Mouse (Mus musculus) 3T3-L1 (cell line): ENCODE results near the gene Nxpe5.
"Not testable (repeated sequence)": the region's sequence is repeated elsewhere in the genome, so short reads cannot be mapped to it uniquely, and the experiment has no call there.

ENCODE experiments used
- DNase-seq: peaks from one replicate; pipeline ENCODE4 v3.0.0-alpha.2; 2015; ENCODE audit warnings: low read depth, low spot score

Nxpe5 gene

DNA sequence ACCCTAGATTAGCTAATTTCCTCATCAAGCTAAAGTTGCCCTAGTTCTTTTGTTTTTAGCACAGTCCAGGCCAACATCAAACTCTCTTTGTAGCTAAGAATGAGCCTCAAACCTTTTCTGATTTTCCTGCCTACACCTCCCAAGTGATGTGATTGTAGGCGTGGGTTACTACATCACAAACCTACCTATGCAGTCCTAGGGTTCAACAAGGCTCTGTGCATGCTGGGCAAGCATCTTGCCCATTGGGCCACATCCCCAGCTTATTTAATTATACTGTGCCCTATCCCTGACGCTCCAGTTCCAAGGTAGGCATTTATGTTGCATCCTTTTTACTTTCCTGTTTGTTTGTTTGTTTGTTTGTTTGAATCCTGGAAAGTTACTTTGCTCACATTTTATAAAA lies at the start of gene Nxpe5:
Gene Nxpe5 (plus strand): TSS at position 199 of the 400 bp plus-strand sequence.
- no peak for DNase-seq

DNA sequence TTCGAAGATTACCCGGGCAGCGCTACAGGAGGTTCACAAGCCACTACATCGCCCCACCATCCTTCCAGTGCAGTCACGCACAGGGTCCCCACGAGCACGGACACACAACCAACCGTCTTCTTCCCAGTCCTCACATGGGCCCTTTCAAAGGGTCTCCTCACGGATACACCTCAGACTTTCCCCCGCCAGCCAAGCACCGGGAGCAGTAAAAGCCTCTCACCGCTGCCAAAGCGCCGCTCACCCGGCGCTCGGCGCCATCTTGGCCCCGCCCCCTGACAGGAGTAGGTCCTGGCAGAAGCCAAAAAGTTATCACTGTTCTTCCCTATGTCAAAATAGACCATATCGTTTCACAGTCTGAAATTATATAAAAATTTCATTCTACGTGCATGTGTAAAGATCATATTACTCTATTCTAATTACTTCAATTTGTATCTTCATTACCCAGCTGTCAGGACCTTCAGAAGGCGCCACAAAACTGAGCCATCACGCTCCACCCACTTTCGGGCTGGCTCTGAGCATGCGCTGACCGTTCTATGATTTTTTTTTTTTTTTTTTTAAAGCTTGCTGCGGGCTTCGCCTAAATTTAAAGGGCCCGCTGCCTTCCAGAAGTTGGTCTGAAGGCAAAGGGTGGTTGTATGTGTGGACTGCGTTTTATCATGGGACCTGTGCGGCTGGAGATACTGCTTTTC lies 38.6 kb upstream of the Nxpe5 start, which contains the start of the genes Taf6 and Cnpy4:
Gene Taf6 (minus strand): TSS at position 502 of the 689 bp plus-strand sequence.
Gene Cnpy4 (plus strand): TSS at position 536 of the 689 bp plus-strand sequence.
- DNase-seq = peak; percentile 94

DNA sequence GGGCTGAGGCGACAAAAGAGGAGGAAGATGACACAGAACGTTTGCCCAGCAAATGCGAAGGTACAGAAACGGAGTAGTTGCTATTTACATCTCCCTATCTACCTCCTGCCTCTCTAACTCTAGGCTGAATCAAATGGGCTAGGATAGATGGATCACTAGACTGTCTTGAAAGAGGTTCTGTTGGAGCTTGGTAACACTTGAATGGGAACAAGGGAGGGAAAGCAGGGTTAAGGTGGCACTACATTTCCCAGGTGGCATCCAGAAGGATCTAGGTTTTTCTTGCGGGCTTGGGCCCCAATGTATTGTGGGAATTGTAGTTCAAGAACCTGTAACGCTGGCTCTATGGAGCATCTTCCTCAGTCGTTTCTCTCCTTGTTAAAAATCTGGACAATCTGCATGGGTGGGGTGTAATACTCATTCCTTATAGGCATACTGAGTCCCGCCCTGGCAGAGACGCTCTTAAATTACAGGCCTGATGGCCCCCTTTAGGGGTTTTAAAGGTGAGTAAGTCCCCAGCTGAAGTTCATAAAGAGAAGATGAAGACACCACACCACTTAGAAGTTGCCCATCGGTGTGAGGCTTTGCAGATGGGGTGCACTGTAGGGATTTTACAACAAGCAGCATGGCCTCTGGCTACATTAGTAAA lies 37.9 kb upstream of the Nxpe5 start:
- peak; percentile 97 for DNase-seq

DNA sequence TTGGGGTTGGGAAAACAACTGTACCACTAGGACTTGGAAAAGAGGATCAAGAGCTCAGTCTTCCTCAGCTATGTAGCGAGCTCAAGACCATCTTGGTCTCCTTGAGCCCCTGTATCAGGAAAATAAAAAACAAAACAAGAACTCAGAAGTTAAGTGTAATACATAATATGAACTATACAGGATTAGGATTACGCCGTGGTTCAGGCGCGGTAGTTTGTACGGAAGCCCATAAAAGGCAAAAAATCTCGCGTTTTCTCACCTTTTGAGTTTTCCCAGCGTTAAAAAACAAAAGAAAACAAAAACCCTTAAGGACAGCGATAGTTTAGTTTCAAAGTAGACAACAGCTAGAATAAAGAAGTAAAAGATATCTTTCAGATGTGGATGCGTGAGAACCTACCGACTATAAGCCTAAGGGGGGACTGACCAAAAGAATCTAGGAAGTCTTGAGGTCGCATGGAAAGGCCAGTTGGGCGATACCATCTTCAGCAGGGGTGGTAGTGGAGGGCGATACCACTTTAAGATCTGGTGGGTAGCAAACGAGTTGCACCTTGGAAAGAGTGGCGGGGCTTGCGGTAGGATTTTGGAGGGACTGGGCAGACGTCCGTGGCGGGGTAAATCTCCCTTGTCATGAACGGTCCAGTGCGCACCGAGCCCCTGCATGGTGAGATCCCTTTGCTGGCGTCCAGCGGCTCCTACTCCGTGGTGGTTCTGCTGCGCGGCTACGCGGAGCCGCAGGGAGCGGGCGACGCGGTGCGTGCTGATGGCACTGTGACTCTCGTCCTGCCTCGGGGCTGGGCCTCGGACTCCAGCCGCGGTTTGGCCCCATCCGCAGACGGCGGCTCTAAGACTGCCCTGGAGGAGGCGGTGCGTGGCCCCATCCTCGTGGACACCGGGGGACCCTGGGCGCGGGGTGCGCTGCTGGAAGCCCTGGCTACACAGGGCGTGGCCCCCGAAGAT lies 31.6 kb upstream of the Nxpe5 start, which contains the start of gene Mblac1:
Gene Mblac1 (plus strand): TSS at position 544 of the 957 bp plus-strand sequence.
- DNase-seq = peak; percentile 88

DNA sequence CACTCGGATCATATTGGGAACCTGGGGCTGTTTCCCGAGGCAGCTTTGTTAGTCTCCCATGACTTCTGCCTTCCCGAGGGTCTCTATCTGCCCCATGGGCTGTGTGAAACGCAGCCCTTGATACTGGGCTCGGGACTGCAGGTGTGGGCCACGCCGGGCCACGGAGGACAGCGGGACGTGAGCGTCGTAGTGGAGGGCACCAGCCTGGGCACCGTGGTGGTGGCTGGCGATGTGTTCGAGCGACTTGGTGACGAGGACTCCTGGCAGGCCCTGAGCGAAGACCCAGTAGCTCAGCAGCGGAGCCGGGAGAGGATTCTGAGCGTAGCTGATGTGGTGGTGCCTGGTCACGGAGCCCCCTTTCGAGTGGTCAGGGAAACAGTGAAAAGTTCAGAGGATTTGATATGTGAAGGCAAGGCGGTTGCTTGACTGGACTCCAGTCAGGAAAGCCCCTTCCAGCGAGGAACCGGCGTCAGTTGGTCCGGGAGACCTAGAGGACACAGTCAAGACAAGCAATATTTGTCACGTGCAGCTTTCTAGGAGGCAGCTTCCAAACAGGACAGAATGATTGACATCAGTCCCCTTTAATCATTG lies 30.8 kb upstream of the Nxpe5 start:
- no peak for DNase-seq

DNA sequence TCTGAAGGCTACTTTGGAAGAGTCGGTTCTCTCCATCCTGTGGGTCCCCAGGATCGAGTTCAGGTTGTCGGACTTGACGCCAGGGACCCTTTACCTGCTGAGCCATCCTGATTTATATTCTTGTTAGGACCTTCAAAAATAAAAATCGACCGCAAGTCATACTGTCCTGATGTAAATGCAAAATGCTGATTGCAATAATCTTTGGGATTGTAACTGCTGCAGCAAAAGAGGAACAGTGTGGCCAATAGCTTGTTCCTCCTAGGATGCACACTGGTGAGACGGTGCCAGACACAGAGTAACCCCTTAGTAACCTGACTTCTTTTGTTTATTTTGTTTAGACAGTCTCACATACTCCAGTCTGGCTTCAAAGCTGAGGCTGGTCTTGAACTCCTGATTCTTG lies 30.2 kb upstream of the Nxpe5 start:
- no peak for DNase-seq

DNA sequence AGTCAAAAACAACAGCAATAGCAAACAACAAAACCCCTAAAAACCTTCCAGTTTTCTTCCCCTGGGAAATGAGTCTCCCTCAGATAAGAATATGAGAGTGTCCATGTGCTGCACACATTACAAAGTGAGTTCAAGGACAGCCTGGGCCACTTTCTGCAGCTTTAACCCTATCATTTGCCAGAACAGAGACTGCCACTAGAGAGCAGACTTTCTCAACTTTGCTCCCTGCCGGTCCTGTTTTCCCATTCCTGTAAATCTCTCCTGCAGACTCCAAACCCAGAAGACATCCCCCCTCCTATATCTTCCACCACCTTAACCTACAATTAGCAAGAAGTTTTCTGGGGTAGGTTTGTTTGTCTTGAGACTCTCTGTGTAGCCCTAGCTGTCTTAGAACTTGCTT lies 26.1 kb upstream of the Nxpe5 start:
- peak; percentile 61 for DNase-seq

DNA sequence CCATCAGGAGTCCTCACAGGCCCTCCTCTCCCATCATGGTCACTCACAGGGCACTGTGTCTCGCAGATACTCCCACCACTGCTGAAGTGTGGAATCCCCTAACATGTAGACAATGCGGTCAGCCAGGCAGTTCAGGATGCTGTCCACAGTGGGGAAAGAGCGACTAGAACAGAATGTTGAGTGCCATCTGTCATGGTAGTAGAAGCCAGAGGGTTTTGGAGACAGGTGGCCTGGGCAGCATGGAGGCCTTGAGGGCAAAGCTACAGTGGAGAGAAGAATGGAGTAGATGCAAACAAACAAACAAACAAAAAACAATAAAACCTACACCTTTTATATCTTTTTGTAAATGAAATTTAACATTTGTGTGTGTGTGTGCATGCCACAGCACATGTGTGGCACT lies 23.6 kb upstream of the Nxpe5 start:
- DNase-seq = no peak

DNA sequence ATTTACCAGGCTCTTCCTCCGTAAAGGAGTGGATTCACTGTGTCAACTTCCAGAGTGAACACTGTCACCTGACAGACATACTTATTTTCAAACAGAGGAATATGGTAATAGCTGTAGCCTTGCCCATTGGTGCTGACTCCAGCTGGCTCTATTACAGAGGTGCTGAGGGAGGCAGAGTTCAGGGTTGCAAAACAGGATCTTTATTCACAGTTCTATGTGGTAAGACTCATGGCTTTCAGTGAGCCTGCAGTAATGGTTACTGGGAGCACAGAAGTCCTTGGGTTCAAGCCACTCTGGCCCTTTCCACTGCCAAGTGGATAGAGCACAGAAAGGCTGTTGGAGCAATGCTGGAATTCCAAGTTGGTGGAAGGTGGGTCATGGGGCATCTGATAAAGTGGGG lies 18.4 kb upstream of the Nxpe5 start:
- DNase-seq = no peak

DNA sequence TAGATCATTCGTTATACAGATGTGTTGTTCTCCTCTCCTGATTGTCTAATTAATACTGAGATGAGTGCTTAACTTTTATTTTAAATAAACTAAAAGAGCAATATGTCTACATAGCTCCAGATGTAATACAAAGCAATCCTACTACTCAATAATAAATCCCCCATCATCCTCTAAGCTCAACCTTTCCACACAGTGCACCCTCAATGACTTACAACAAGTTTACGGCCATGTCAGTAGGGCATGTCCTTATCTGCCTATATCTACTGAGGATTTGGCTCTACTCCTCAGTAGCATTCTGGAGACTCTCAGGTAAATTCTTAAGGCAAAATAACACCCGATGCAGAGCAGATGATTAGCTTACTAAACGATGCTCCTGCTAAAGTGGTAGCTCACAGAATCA lies 17.8 kb upstream of the Nxpe5 start:
- no peak for DNase-seq

DNA sequence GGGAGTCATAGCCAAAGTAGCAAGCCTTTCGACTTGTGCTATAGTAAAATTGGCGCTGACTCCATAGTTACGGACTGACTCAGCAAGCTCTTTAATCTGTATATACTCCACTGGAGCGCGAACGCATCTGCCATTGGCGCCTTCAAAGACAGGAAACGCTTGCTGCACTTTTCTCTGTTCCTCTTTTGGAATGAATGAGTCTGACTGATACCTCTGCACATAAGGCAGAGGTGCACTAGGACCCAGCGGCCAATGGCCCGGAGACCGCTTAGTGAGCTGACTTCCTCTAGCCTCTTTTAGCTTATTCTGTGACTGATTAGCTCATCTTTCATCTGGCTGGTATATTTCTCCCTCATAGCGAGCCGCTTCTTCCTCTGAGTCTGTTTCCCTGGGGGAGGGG lies 9.1 kb upstream of the Nxpe5 start:
- DNase-seq = not testable (repeated sequence)

DNA sequence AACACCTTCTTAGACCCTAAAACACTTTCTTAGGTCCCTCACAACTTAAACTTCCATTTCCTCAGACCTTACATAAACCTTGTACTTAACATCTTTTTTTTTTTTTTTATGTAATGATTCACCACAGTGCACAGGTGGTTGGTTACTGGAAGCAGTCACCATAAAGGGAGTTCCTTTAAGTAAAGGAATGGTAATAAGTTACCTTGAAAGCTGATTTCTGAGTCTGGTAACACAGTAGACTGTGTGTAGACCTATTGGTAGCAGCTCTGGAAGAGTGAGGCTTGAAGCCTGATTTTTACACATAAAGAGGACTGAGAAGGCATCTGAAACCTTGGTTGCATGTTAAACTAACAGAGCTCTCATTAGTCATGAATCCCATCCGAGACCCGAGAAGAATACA lies 5.8 kb upstream of the Nxpe5 start:
- no peak for DNase-seq

DNA sequence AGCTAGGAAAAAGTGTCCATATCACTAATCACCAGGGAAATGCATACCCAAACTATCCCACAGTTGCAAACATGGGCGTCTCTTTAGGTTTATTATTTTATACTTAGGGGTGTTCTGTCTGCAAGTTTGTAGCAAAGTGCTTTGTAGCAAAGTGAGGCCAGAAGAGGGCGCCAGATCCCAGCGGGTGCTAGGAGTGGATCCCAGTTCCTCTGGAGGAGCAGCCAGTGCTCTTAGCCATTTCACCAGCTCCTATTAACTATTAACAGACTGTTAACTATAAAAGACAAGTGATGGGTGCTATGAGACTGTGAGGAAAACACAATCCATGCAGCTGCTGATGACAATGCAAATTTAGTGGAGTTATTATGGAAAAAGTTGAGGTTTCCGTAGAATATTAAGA lies 3.6 kb upstream of the Nxpe5 start:
- peak; percentile 91 for DNase-seq

DNA sequence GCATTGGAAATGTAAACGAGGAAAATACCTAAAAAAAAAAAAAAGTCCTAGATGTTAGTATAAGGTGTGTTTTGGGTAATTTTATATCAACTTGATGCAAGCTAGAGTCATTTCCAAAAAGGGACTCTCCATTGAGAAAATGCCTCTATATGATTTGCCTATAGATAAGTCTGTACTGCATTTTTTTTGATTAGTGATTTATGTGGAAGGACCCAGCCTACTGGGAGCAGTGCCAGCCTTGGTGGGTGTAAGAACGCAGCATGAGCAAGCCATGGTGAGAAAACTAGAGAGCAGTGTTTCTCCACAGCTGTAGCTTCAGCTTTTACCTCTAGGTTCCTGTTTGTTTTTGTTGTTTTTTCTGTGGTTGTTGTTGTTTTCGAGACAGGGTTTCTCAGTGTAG lies 2.4 kb upstream of the Nxpe5 start:
- no peak for DNase-seq

DNA sequence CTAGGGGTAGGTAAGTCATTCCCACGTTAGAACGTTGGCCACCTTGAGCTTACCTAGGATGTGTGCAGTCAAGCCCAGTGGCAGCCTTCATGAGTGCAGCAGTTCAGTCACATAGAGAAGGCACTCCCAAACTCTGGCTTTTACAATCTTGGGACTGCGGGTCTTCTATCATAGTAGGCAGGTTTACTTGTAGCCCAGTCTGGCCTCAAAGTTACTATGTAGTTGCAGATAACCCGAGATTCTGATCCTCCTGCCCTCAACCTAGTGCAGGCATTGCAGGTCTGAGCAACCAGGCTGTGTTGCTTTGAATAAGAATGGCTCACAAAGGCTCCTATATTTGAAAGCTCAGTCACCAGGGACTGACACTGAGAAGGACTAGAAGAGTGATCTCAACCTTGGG lies 793 bp downstream of the Nxpe5 start:
- DNase-seq = no peak

DNA sequence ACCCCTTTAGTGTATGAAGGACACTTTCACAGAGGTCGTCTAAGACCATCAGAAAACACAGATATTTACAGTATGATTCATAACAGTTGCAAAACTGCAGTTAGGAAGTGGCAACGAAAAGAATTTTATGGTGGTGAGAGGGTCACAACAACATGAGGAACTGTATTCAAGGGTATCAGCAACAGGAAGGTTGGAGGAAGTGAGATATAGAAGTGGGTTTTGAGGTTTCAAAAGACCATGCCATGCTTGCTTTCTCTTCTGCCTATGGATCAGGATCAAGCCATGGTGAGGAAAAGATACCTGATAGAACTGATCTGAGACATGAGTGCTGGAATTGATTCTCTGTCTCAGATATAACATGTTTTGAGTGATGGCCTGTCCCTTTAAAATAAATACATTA lies 1.7 kb downstream of the Nxpe5 start:
- DNase-seq = no peak

DNA sequence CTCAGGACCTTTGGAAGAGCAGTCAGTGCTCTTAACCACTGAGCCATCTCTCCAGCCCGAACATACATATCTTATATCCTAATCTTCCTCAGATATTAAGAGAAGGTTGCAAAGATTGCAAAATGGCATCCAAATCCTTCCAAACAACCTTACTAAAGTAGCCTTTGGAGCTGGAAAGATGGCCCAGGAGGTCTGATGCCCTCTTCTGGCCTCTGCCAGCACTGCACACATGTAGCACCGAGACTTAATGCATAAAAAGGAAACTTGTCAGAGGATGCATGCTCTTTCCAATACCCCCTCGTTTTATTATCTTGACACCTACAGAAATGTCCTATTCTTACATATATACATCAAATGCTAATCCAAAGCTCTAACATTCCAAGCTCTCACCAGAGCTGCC lies 2.3 kb downstream of the Nxpe5 start:
- DNase-seq = peak; percentile 60

DNA sequence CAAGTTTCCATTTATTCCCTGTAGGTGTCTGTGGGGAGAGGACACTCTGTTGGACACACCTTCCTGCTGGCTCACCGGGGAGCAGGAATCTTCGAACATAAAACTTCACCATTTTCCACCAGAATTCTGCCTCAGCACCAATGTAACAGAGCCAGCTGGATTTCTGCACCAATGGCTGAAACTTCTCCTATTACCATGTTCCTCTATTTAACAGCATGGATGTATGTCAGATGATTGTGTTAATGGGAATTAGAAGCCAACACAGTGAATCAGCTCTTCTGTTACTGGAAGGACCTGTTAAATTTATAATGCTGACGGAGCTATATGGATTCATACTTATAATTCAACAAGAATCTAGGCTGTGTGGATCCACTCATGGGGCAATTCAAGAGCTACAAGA lies 3.8 kb downstream of the Nxpe5 start:
- no peak for DNase-seq

DNA sequence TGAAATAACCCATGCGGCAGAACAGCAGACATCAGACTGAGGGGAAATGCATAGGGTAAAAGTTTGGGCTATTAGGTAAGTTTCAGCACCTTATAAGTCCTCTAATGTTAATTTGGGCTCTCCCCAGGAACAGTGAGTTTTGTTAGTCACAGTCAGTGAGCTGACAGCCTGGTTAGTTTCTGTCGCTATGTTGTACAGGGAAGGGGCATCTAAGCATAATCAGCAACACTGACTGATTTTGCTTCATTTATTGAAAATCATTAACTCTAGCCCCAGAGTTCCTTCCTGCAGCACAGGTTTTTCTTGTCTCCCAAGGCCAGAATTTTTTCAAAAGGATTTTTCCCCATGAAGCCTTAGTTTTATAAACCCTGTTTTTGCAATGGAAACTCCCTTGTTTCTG lies 8.1 kb downstream of the Nxpe5 start:
- no peak for DNase-seq

DNA sequence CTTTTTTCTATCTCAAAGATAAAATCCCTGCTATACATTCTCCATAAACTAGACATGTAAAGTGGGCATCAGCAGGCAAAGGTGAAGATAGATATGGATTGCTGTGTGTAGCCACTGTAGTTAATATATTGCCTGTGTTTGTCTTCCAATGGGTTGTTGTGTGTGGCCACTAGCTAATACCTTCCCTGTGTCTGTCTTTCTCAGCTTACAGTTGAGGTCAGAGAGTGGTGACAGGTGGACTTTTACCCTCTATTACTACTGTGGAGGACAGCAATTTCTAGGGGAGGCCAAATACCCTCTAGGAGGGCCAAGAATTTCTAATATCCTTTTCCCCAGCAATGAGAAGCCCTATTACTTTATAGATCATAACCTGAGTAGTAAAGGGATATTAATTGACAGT lies 8.5 kb downstream of the Nxpe5 start:
- no peak for DNase-seq

DNA sequence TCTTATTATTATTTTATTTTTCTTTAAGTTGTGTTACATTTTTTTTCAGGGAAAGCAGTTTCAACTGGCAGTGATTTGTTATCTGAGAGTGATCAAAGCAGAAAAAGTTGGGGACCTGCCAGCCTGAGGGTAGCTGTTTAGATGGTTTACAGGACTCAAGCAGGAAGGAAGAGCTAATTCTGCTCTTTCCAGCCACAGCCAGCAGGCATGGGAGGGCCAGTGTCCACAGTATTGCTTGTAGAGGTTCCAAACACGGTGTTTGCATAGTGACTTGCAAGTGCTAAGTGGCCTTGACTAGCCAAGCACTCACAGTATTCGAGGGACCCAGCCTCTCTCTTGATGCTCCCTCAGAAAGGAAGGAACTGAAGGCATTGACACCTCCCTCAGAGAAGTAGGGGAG lies 15.8 kb downstream of the Nxpe5 start:
- no peak for DNase-seq

DNA sequence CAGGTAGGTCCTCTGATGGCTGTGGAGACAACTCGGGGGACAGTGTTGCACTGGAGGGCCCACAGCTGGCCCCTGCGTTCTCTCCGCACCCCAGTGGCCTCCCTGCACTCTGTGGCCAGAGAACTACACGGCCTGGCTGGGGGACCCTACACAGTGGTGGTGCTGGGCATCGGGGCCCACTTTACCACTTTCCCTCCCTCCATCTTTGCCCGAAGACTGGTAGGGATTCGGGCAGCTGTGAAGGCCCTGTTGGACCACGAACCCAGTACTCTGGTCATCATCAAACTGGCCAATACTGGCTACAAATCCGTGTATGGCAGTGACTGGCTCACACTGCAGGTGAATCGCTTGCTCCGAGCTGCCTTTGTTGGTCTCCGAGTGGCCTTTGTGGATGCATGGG lies 25.4 kb downstream of the Nxpe5 start:
- DNase-seq = no peak
